Mouse (Mus musculus) liver, embryonic 18 days (tissue): Measurements from ENCODE around the gene Gm5901. TPM values are rescaled to one million over a fixed set of nuclear protein-coding genes. Genes with fewer than 3 reads are reported as not detected.

ENCODE experiments used
- polyA plus RNA-seq: library from polyadenylated mRNA; depleted of rRNA; stranded (reverse); fragments of >200 nt; gene quantifications from 2 replicates; pipeline ENCODE4 v1.2.3, GENCODE M21; 2012; rRNA removed

The Gm5901 gene
- polyA plus RNA-seq = not detected in 2 replicates

GRCm38 (mm10) chr7:105374866-105375265 is at the start of gene Gm5901:
TSS of gene Gm5901 (plus strand) at chr7:105375038.

DNA sequence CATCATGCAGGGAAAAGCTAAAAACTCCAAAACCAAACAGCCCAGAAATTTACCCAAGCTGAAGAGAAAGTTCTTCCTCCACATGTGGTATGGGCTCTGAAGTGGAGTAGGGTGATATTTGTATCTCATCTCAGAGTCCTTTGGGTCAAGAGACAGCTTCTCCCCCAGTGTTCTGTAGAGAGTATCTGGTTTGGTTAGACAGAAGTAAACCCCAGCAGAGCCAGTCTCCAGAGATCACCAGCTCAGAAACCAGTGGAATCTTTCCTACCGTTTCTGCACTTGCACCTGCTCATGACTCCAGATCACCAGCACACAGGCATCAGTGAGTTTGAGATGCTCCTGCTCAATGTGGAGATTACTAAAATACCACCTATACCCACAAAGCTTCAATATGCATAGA is 40.8 kb upstream of the Gm5901 start, which contains the start of gene Olfr690:
Olfr690 (minus strand) TSS at position 101 of the 400 bp plus-strand sequence.

GRCm38 (mm10) chr7:105342170-105342569 is 32.7 kb upstream of the Gm5901 start, which contains the start of gene Olfr691:
TSS of gene Olfr691 (minus strand) at chr7:105342270.

DNA sequence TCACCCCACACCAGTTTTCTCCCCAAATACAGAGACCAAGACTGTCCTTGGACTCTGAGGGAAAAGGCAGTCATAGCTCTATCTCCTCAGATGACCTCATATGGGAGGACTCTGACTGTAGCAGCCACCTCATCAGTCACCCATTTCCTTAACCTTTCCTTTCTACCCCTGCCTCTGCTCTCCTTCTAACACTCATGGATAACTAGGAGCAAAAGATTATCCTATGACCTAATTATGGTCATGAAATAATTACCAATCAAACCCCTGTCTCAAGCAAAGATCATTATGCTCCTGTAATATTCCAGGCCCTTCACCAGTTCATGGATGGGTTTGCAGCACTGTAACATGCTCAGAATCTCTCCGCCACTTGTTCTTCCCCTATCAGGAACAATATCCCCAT is 6.9 kb upstream of the Gm5901 start, which contains the start of gene Olfr692:
Olfr692 (plus strand) TSS at position 301 of the 400 bp plus-strand sequence.

DNA sequence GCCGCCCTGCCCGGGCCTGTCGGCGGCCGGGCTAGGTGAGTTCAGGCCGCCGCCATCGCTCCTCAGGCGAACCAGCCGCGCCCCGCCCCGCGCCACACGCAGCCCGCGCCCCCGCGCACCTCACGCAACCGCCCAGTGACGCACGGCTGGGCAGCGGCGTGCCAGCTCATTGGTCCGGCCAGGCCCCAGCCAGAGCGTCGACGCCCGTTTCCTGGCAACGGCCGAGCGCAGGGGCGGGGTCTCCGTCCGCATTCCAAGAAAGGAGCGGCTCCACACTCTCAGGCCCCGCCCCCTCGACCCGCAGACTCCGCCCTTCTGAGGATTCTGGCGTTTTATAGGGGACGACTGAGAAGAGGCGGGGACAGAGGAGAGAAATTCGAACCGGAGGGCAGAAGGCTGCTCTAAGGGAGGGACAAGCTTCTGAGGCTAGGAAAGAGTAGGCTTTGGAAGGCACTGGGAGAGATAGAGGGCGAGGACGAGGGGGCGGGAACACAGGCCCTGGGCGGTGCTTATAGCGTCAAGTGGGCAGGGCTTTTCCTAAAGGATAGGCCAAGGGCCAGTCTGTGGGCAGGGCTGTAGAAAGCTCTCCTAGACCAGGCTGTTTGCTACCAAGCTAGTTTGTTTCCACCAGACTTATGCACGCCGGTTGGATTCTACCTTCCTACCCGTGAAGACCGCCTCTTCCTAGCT is 25.2 kb downstream of the Gm5901 start, which contains the start of gene Fam160a2:
Fam160a2 (minus strand) TSS at position 120 of the 690 bp plus-strand sequence.

DNA sequence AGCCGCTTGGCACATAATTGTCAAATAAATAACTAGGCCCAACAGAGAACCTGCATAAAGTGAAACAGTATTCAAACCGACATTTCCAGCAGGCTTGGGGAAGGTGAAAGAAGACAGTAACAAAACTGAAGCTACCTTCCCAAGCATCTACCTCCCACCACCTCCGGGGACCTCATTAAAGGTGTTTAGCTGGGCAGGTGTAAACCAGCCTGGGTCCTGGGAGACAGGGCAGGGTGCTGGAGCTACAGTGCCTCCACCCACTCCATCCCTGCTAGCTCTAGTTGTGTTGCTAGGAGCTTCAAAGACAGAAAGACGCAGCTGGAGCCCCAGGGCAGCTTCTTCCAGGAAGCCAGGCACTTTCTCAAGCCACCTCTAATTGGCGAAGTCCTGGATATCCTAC is 29.4 kb downstream of the Gm5901 start, which contains the start of gene Cnga4:
Cnga4 (plus strand) TSS at position 301 of the 400 bp plus-strand sequence.

GRCm38 (mm10) chr7:105425424-105426043 is 50.7 kb downstream of the Gm5901 start, which contains the start of gene Cckbr:
TSS of gene Cckbr (plus strand) at chr7:105425731.

Other genes starting within 250 kb of the Gm5901 start
- gene Olfr683, start 228.0 kb upstream of the Gm5901 start, polyA plus RNA-seq = not detected in 2 replicates
- gene Olfr684, start 211.4 kb upstream of the Gm5901 start, polyA plus RNA-seq = not detected in 2 replicates
- gene Olfr685, start 189.0 kb upstream of the Gm5901 start, polyA plus RNA-seq = not detected in 2 replicates
- gene Olfr686, start 167.6 kb upstream of the Gm5901 start, polyA plus RNA-seq = not detected in 2 replicates
- gene Olfr688, start 86.9 kb upstream of the Gm5901 start, polyA plus RNA-seq = not detected in 2 replicates
- not detected in 2 replicates for gene Olfr689, start 63.9 kb upstream of the Gm5901 start, polyA plus RNA-seq
- gene Olfr690, start 40.9 kb upstream of the Gm5901 start, polyA plus RNA-seq = not detected in 2 replicates
- not detected in 2 replicates for gene Olfr691, start 32.8 kb upstream of the Gm5901 start, polyA plus RNA-seq
- gene Olfr692, start 6.8 kb upstream of the Gm5901 start, polyA plus RNA-seq = not detected in 2 replicates
- 11.2 and 15.3 TPM in 2 replicates for gene Fam160a2, start 25.0 kb downstream of the Gm5901 start, polyA plus RNA-seq
- 0.02 and 0.04 TPM in 2 replicates for gene Cnga4, start 29.5 kb downstream of the Gm5901 start, polyA plus RNA-seq
- gene Cckbr, start 50.7 kb downstream of the Gm5901 start, polyA plus RNA-seq = not detected in 2 replicates
- 4.1 and 4.9 TPM in 2 replicates for gene Cavin3, start 107.3 kb downstream of the Gm5901 start, polyA plus RNA-seq
- gene Smpd1, start 179.3 kb downstream of the Gm5901 start, polyA plus RNA-seq = 12.1 and 14.5 TPM in 2 replicates
- gene Apbb1, start 206.6 kb downstream of the Gm5901 start, polyA plus RNA-seq = 1.8 and 2.2 TPM in 2 replicates
- gene Hpx, start 225.1 kb downstream of the Gm5901 start, polyA plus RNA-seq = 798 and 850 TPM in 2 replicates